Mouse (Mus musculus) kidney, adult 9 months (tissue): ENCODE data around the gene Rp9.

Source experiments
- DNase-seq: peaks from one replicate; pipeline ENCODE4 v3.0.0; 2022

The Rp9 gene

DNA sequence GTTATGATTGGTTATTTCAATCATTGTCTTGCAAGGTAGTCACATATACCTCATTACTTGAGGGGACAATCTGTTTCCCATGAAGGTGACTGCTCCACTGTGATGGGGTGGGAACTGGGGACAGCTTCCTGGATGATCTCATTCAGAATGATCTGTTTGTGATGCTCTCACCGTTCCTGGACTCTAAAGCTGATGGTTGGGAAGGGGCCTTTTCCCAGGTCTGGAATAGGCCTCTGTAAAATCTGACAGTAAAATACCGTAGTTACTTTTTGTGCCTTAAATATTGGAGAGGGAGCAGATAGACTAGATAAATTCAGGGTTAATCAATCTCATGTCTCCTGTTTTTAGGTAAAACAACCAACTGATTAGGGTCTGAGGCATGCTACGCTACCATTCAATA, at the start of gene Rp9:
Rp9 (minus strand) TSS at position 101 of the 400 bp plus-strand sequence.
- DNase-seq = no peak

DNA sequence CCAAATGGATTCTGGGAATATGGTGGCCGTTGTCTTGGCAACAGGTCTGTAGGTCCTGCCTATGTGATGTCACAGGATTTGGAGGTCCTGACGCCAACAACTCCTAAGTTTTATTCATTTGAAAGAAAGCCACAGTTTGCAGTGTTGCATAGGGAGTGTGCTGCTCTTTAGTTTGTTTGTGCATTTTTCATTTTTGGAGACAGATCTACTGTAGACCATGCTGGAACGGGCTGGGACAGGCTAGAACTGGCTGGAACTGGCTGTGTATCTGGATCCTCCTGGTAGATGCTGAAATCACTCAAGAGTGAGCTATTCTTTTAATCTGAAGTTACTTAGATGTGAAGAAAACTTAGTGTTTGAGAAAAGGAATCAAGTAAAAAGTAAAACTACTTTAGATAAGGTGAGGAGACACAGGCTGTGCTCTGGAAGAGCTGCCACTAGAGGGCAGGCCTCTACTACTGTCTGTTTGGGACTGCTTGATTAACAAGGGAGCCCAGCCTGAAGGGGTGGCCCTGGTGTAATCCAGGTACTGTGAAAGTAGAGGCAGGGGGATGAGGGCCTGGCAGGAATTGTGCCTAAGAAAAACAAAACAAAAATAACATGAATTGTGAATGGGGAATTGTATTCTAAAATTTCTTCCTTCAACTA, 49.0 kb upstream of the Rp9 start:
- peak; percentile 30 for DNase-seq

DNA sequence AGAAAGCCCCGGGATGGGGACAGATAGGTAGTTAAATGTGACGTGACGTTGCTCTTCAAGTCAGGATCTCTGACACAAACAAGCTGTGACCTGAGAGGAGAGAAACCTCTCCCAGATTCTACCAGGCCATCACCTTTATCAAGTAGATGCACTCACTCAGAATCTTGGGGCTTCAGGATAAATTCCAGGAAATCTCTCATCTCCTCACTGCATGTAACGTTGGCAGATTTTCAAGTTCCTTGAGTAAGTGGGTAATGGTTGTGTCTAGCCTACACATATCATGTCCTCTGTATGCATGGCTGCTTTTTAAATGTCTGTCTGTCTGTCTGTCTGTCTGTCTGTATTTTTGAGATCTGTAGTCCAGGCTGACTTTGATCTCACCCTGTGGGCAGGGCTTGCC, 45.5 kb upstream of the Rp9 start:
- DNase-seq = no peak

DNA sequence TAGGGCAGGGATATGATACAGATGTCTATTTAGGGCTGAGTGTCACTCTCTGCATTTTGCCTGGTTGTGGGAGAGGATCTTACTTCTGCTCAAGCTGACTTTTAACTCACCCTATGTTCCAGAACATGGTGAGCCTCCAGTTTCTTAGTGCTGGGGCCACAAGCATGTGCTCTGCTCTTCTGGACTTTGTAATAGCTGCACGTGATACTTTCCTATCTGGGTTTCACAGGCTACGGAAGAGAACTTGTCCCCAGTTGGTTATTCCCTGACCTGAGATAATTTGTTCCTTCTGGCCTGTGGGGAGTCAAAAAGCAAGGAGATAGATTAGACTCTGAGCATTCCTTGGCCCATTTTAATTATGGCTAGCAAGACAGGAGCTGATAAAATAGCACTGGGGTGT, 36.0 kb upstream of the Rp9 start:
- DNase-seq = peak; percentile 12

DNA sequence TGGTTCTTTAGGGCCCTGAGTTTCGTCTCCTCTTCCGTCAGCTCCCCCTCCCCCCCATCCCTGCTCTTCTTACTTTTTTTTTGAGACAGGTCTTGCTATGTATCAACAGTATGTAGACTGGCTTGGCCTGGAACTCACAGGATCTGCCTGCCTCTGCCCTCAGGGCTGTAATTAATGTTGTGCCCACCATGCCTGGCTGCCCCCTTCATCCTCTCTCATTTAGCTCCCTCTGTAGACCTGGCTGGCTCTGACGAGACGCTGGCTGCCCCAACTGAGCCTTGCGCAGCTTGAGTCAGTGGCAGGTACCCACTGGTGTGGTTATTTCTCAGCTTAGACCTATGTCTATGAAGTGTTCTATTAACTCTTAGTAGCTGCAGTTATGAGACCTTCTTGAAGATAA, 34.0 kb upstream of the Rp9 start:
- DNase-seq = no peak

DNA sequence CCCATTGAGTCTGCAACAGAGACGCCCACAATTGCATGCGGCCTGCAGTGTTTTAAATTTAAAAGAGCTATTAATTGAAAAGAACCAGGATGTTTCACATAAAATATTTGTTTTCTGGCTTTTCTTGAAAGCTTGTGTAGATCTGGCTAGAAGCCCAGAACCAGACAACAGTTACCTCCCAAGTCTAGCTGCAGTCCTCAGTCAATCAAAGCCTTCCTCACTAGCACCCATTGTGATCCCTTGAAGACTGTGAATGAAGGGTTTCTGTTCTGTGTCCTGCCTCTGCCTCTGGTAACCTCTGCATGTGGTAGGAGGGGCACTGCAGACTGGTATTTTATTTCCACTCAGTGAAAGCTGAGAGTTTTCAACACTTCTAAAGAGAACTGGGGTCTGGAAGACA, 33.4 kb upstream of the Rp9 start:
- DNase-seq = no peak

DNA sequence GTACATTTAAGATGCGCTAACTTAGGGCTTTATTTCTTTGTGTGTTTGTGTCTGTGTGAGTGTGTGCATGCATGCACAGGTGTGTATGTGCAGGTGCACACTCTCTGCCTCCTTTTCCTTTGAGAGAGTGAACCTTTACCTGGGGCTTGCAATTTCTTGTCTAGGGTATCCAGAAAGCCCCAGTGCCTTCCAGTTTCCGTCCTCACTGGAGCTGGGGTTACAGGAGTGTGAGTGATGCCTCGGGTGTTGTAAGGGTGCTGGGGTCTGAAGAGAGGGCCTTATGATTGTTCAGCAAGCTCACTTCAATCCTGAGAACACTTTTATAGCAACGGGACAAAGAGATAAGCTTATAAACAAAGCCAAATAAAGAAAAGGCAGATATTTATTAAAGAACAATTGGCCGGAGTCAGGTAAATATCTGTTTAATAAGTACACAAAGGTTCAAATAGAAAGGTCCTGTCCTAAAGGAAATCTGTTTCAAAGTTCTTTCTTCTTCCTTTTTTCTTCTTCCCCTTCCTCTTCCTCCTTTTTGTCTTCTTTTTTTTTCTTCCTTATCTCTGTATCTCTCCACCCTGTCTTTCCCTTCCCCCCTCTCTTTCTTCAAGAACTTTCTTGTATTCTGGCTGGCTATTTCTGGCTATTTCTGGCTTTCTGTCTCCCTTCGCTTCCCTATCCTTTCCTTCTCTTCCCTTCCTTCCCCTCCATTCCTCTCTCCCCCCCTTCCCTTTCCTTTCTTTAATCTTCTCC, 27.7 kb upstream of the Rp9 start:
- no peak for DNase-seq

DNA sequence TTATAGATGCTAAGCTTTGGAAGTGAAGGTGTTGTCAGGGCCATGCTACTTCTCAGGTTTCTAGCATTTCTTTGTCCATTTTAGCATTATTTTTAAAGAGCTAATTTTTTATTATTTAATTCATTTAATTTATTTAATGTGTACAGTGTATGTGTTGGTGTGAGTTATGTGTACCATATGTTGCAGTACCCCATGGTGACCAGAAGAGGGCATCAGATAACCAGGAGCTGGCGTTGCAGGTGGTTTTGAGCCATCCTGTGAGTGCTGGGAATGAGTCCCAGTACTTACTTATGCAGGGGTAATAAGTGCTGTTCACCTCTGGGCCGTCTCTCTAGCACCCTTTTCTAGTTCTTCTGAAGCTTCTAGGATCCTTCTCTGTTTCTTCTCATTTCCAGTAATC, 25.6 kb upstream of the Rp9 start:
- DNase-seq = no peak

DNA sequence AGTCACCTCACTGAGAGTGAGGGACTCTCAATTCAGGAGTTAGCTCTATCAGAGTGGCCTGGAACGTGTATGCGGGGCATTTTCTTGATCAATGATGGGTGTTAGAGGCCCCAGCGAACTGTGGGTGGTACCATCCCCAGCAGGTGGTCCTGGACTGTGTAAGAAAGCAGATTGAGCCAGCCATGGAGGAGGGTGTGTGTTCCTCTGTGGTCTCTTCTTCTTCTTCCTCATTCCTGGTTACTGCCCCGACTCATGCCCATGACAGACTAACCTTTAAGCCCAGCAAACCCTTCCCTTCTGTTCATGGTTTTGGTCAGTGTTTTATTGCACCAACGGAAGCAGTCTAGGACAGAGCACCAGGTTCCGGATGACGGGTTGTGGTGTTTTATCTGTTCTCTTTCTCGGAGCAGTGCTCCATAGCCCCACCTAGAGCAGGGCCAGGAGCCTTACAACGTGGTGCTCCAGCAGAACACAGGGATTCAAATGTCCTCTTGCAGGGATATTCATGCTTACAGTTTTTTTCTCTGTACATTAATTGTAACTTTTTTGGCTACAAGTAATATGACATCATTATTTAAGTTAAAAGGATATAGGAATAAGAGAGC, 24.8 kb upstream of the Rp9 start:
- no peak for DNase-seq

DNA sequence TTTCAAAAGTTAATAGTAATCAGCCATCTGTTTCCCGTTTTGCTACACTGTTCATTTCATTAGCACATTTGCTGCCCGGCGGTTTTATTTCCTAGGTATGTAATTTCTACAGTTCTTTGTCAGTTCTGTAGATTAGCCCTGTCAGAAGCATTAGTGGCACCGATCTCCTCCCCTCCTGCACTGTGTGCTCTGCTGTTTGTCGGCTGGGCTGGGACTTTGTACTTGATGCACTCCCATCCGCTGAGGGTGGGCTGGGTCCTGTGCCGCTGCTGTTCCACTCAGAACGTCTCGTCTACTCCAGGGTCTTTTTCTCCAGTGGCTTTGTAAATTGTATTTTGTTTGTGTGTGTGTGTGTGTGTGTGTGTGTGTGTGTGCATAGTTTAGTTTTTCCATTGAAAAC, 19.4 kb upstream of the Rp9 start:
- no peak for DNase-seq

DNA sequence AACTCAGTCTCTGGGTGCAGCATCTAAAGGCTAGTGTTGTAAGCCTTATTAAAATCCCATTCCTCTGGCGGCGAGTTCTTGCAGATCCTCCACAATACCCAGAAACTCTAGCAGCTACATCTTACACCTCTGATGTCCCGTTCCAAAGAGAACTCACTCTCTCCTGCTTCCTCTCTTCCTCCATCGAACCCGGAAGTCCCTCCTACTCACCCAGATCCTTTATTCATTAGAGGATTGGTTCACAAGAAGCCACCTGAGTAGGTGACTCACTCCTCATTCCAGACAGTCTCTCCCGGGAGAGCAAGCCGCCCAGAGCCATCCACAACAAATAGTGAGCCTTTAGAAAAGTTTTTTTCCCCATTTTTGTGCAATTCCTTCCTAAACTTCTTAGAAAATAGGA, 16.7 kb upstream of the Rp9 start:
- no peak for DNase-seq

DNA sequence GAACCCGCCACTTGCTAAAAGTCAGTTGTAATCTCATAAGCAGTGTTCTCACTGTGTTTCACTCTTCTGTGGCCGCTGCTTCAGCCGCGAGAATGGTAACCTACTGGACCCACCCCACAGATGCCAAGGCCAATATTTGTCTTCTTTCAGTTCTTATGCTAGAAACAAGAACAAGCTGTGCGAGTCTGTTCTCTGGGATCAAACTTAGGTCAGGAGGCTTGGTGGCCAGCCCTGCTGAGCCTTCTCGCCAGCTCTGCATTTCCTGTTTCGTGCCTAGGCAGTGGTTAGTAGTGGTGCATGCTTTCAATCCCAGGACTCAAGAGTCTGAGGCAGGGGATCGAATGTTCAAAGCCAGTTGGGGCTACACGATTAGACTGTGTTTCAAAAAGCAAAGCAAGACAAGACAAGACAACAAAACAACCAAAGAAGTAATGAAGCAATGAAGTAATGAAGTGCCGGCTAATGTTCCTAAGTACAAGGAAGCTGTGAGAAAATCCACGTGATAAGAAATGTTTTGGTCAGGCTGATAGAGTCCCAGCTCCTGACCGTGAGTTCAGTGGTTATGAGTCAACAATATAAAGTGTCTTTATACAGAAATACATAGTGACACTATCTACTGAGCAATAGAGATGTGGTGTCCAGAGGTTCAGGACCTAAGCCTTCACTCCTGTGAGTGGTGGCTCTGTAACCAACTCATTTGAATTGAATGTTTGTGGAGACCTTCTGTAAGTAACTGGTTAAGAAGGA, 15.2 kb upstream of the Rp9 start:
- DNase-seq = no peak

DNA sequence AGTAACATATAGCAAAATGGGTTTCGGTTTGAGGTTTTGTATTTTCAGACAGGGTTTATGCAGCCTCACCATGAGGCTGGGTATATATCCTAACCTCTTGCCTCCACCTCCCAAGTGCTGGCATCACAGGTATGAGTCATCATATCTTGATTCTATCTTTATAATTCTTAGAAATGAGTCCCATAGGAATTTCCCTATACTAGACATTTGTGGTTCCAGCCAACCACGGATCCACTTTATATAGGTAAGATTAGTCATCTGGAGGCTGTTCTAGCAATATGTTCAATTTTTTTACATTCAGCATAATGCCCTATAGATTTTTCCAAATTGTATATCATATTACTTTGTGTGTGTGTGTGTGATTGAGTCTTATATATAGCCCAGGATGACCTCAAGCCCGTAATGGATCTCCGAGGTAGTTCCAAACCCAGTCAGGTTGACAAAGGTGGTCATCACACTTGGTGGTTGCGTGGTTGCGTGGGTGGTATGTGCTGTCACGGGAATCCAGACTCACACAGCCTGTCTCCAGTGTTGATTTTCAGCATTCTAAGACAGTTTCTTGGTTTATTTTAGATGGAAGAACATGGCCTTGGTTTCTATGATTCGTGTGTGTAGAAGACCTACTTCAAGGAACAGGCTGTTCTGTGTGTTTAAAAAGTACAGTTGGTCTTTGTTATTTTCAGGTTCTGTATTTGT, 14.5 kb upstream of the Rp9 start:
- no peak for DNase-seq

DNA sequence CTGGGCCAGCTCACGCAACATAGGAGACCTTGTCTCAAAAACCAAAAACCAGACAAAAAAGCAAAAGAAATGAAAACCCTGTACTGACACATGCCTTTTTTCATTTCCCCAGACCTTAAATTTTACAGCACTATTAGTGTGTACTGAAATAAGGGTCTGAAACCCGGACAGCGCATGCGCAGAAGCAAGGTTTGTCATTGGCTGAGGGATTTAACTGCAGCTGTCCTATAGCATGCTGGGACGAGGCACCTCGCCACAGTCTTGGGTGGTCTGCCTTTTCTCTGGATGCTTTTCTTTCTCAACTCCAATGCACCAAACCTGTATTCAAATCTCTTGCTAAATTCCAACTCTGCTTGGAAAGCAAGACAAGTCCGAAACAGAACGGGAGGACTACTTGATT, 9.4 kb upstream of the Rp9 start:
- DNase-seq = no peak

DNA sequence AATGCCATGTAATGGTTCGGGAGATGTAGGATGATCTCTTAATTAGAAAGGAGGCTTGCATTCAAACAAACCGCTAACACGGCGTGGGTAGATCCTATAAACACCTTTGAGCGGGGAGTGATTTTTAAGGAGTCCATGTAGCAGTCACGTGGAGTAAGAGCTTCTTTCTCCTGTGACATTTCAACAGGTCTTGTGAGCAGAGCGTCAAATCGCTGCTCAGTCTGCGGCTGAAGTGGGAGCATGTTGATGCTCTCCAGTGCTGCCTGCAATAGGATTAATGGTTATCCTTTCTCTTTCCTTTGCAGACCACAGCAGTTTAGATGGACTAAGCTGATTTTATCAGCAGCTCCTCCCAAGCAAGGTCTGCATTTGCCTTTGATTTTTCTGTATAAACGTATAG, 6.7 kb upstream of the Rp9 start:
- peak; percentile 23 for DNase-seq

DNA sequence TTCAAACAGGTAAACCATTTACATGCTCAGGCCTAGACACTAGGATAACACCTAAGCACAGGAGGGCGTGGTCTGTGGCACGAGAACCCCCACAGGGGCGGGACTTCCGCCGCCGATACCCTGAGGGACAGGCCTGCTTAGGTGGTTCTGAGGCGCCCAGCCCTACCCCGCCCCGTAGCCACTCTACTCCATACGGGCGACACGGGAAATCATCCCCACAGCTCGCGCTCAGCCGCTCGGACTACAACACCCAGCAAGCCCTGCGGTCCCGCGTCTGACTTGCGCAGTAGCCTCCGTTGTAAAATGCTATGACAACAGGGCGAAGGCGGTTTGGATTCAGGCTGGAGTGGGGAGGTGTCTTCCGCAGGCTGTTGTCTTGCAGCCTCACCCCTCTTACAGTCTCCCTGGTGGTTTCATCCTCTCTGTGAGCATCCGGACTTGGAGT, 5.9 kb upstream of the Rp9 start, which contains the start of gene Bbs9:
Bbs9 (plus strand) TSS at position 292 of the 445 bp plus-strand sequence.
- DNase-seq = peak; percentile 96

DNA sequence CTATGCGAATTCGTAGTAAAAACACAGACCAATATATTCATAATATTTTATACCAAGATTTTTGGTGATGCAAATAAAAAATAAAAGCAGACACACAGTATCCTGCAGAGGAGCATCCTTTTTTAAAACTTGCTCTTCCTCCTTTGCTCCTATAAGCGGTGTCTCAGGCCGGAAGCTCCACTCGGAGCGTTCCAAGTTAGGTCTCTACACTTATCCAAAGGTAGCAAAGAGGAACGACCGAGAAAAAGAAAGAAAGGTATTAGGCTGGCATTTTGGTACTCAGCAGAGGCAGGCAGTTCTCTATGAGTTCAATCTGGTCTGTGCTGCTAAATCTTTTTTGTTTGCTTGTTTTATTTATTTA, 664 bp downstream of the Rp9 start:
- no peak for DNase-seq

DNA sequence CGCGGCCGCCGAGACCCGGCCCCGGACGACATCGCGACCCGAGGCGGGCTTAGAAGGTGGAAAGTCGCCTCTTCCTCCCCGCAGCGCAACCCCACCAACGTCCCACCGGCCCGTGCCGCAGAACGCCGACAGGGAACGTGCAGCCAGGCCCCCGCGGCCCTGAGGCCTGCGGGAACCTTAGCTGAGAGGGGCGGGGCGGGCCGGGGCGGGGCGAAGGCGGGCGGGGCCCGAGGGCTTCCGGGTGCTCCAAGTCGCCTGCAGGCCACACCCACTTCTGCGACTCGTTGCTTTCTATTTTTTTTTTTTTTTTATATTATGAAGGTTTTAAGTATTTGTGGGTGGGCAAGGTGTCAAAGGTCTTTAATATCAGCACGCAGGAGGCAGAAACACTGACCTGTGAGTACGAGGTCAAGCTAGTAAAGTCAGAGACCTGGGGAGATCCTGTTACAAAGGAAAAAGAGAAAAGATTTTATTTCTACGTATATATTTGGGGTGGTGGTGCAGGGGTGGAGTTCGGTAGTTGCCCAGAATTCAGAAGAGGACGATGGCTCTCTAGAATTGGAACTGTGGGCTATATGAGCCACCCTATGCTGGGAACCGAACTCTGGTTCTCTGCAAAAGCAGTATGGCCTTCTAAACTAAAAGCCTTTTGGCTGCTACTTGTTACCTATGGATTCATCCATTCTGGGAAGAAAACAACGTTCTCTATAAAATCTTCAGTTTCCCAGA, 1.2 kb downstream of the Rp9 start:
- peak; percentile 58 for DNase-seq

DNA sequence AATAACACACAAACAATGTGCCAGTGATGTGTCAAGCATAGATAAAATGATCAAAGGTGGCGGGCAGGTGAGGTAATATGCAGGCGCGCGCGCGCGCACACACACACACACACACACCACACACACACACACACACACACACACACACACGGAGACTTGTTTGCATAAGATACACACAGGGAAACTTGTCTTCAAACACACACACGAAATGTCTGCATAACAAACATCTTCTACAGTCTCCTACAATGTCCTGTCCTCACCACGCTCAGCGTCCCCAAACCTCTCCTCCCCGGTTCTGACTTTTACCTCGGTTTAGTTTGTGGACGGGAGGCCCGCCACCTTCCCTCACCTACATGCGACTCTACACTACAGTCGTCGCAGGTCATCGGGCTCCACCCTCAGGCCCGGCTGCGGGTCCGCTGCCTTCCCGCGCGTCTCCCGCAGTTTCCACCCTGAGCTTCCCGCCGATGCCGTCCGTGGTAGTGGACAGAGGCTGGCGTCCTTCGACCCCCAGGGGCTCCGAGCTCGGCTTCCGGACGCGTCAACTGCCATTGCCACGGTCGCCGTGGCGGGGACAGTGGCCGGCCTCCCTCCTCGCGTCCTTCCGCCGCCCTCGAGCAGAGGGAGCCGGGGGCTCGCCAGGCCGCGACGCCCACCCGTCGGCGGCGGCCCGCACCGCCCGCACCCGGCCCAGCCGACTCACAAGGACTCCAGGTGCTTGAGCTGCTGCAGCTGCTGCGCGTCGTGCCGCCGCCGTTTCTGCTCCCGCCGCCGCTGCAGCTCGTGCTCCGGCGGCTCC, 2.0 kb downstream of the Rp9 start:
- DNase-seq = peak; percentile 41

DNA sequence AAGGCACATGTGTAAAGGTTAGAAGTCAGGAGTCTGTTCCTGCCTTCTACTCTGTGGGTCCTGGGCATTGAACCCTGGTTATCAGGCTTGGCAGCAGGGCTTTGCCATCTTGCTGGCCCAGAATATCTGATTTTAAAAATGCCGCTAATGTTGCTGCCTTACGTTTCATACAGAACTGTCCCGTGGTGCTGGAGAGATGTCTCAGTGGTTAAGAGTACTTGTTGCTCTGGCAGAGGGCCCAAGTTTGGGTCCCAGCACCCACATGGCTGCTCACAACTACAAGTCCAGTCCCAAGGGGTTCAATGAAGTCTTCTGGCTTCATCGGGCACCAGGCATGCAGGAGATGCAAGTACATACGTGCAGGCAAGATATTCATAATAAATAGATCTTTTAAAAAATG, 3.3 kb downstream of the Rp9 start:
- no peak for DNase-seq

DNA sequence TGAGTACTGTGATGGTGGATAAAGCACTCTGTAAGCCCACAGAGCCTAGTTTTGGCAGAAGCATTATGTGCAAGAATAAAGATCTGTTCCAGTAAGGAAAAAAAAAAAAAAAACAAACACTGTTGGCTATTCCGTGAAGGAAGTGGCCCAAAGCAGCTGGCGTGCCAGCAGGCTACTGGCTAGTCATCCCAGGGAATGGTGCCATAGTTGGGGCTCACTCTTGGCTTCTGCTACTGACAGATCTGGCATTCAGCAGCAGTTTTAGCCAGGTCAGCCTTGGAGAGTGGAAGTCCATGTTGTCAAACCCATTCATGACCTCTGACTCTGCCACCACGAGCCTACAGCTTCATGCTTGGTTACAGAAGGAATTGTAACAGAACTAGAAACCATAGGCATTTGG, 7.6 kb downstream of the Rp9 start:
- no peak for DNase-seq
